In the genomic region with DNA sequence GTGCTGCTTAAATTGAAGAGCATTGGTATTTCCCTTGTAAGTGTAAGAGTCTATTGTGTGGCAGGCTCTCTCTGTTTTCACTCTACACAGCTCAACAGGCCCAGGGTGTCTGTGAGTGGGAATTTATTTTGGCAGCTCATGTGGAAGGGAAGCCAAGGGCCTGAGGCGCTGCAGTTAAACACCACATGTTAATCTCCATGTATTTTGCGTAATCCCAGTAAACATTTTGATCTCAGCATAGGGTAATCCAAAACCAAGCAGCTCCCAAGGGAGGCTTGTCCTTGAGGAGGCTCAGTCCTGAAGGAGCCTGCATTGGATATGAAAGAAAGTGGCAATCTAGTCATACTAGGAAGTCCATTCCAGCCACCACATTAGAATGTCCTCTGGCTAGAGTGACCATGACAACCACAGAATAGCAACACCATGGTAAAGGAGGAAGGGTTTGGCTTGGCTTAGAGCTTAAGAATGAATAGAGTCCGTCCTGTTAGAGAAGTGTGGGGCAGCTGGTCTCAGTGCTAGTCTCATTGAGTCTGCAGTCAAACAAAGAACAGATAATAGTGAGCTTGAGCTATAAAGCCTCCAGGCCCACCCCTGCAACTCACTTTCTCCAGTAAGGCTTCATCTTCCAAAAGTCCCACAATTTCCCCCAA, we compare ENCODE assay signal across 13 mouse cellular contexts.
DNase-seq lines count a peak whose midpoint lies in the region; ATAC-seq lines count a peak whose summit lies in the region.
"Had no signal": no experiment of that assay in that cellular context is flagged by ENCODE, and none has a peak within 500 bp of the region (broad histone marks: within the 10 kb centered on the region; RNA-seq: fewer than 3 reads in every experiment).

No protein-coding gene starts in this region.

- H3K9me3 ChIP-seq in hindbrain, embryonic 15.5 days: no peaks in the 10 kb centered on the region
- H3K9me3 ChIP-seq in hindbrain, embryonic 14.5 days (ENCODE audit: control insufficient read depth, low read length): no peaks in the 10 kb centered on the region
- H3K9me3 ChIP-seq in forebrain, embryonic 16.5 days (ENCODE audit: control insufficient read depth, low read length): no peaks in the 10 kb centered on the region
- H3K9me3 ChIP-seq in lung, embryonic 16.5 days (ENCODE audit: control insufficient read depth, low read length): no peaks in the 10 kb centered on the region
- H3K9me3 ChIP-seq: liver, embryonic 13.5 days had no signal

- H3K4me2 ChIP-seq in hindbrain, embryonic 15.5 days: no peak overlapping the region
- H3K4me2 ChIP-seq in hindbrain, embryonic 14.5 days (replicated peaks): no peak overlapping the region
- no peak overlapping the region for H3K4me2 ChIP-seq in forebrain, embryonic 16.5 days (ENCODE audit: low read length)
- no peak overlapping the region for H3K4me2 ChIP-seq in lung, embryonic 16.5 days (ENCODE audit: low read depth, low read length)
- H3K4me2 ChIP-seq: liver, embryonic 13.5 days had no signal

- whole genome bisulfite sequencing in hindbrain, embryonic 15.5 days: 66% methylated on average over 3 of the region's 3 CpGs
- 76% methylated on average over 3 of the region's 3 CpGs for WGBS in hindbrain, embryonic 14.5 days
- 47% methylated on average over 3 of the region's 3 CpGs for WGBS in forebrain, embryonic 16.5 days
- 68% methylated on average over 3 of the region's 3 CpGs for WGBS in lung, embryonic 16.5 days

- H3K4me1 ChIP-seq in hindbrain, embryonic 15.5 days (replicated peaks): peaks cover 10% of the 10 kb centered on the region
- H3K4me1 ChIP-seq in hindbrain, embryonic 14.5 days (replicated peaks; ENCODE audit: control insufficient read depth, insufficient read depth, low read length): peaks cover 9% of the 10 kb centered on the region; the same call in 1 of the 2 replicates
- peaks cover 13% of the 10 kb centered on the region for H3K4me1 ChIP-seq in forebrain, embryonic 16.5 days (replicated peaks; ENCODE audit: control insufficient read depth, insufficient read depth, low read length)
- no peaks in the 10 kb centered on the region for H3K4me1 ChIP-seq in lung, embryonic 16.5 days (replicated peaks; ENCODE audit: control insufficient read depth, insufficient read depth, low read length)
- H3K4me1 ChIP-seq: liver, embryonic 13.5 days had no signal

- H3K36me3 ChIP-seq in hindbrain, embryonic 15.5 days: no peaks in the 10 kb centered on the region
- no peaks in the 10 kb centered on the region for H3K36me3 ChIP-seq in hindbrain, embryonic 14.5 days (replicated peaks; ENCODE audit: control insufficient read depth, insufficient read depth)
- no peaks in the 10 kb centered on the region for H3K36me3 ChIP-seq in forebrain, embryonic 16.5 days (ENCODE audit: control insufficient read depth, insufficient read depth)
- no peaks in the 10 kb centered on the region for H3K36me3 ChIP-seq in lung, embryonic 16.5 days (ENCODE audit: control insufficient read depth, insufficient read depth, low read length)
- H3K36me3 ChIP-seq: liver, embryonic 13.5 days had no signal

- H3K4me3 ChIP-seq in hindbrain, embryonic 15.5 days: no peak overlapping the region
- H3K4me3 ChIP-seq in hindbrain, embryonic 14.5 days (replicated peaks; ENCODE audit: low read length): no peak overlapping the region
- no peak overlapping the region for H3K4me3 ChIP-seq in forebrain, embryonic 16.5 days (replicated peaks; ENCODE audit: low read length)
- no peak overlapping the region for H3K4me3 ChIP-seq in lung, embryonic 16.5 days (ENCODE audit: low read length)
- H3K4me3 ChIP-seq: liver, embryonic 13.5 days had no signal

- no peak overlapping the region for H3K9ac ChIP-seq in hindbrain, embryonic 15.5 days
- H3K9ac ChIP-seq in hindbrain, embryonic 14.5 days: no peak overlapping the region
- no peak overlapping the region for H3K9ac ChIP-seq in forebrain, embryonic 16.5 days (replicated peaks; ENCODE audit: low read depth, low read length)
- no peak overlapping the region for H3K9ac ChIP-seq in lung, embryonic 16.5 days (ENCODE audit: low read length)
- H3K9ac ChIP-seq: liver, embryonic 13.5 days had no signal

- no peak overlapping the region for H3K27ac ChIP-seq in hindbrain, embryonic 15.5 days (replicated peaks)
- no peak overlapping the region for H3K27ac ChIP-seq in hindbrain, embryonic 14.5 days
- H3K27ac ChIP-seq in forebrain, embryonic 16.5 days (ENCODE audit: low read length): no peak overlapping the region
- H3K27ac ChIP-seq in lung, embryonic 16.5 days (ENCODE audit: low read length): no peak overlapping the region
- H3K27ac ChIP-seq: liver, embryonic 13.5 days had no signal

- DNase-seq in hindbrain, embryonic 14.5 days (ENCODE audit: low spot score): no peak
- DNase-seq in heart, adult 9 months (ENCODE audit: low spot score in 2 of 2): peak; percentile 72 to 77
- no peak for DNase-seq in cerebellum, adult 9-11 months
- DNase-seq: adrenal gland, postnatal 10 days; embryo, embryonic 11 days; gastrocnemius, postnatal 10 days; kidney, adult 11 months; liver, embryonic 13.5 days; right cerebral cortex, postnatal 4 days had no signal

- ATAC-seq in hindbrain, embryonic 15.5 days (ENCODE audit: low FRiP score, low read depth): peak; percentile 65; the same call in 1 of the 2 replicates
- ATAC-seq in hindbrain, embryonic 14.5 days (ENCODE audit: low FRiP score): no peak
- peak; percentile 67 for ATAC-seq in forebrain, embryonic 16.5 days
- ATAC-seq in lung, embryonic 16.5 days (ENCODE audit: low read depth): peak; percentile 64
- no peak for ATAC-seq in megakaryocyte-erythroid progenitor cell, adult 5-6 weeks (replicated peaks; ENCODE audit: low FRiP score, low TSS enrichment, poor library complexity, severe bottlenecking)

- no peaks in the 10 kb centered on the region for H3K27me3 ChIP-seq in hindbrain, embryonic 15.5 days
- H3K27me3 ChIP-seq in hindbrain, embryonic 14.5 days (ENCODE audit: control insufficient read depth, insufficient read depth, low read length): no peaks in the 10 kb centered on the region
- H3K27me3 ChIP-seq in forebrain, embryonic 16.5 days (replicated peaks; ENCODE audit: control insufficient read depth, insufficient read depth, low read length): peaks cover 11% of the 10 kb centered on the region; the same call in 1 of the 2 replicates
- no peaks in the 10 kb centered on the region for H3K27me3 ChIP-seq in lung, embryonic 16.5 days (ENCODE audit: control insufficient read depth, insufficient read depth, low read depth, low read length)
- H3K27me3 ChIP-seq: liver, embryonic 13.5 days had no signal

Comparison
In these comparisons a context has a peak if more than half of its experiments do, and no peak if none do; other contexts are left out.
1. ATAC-seq: peak in hindbrain, embryonic 15.5 days (single experiment), forebrain, embryonic 16.5 days (single experiment) and lung, embryonic 16.5 days (single experiment); none in hindbrain, embryonic 14.5 days (single experiment) and megakaryocyte-erythroid progenitor cell, adult 5-6 weeks (single experiment).
2. DNase-seq: peak in heart, adult 9 months (2 of 2); none in hindbrain, embryonic 14.5 days (single experiment) and cerebellum, adult 9-11 months (single experiment).